Mouse (Mus musculus): ENCODE data around the gene Ddx51. TPM values are rescaled to one million over a fixed set of nuclear protein-coding genes. Genes with fewer than 3 reads are reported as not detected.

Ddx51 gene
- polyA plus RNA-seq (2014; fragmentation: Illumina TruSeq; extraction: RNeasy Lipid Tissue Mini Kit (QIAGEN cat#74804)): 9.6 TPM

DNA sequence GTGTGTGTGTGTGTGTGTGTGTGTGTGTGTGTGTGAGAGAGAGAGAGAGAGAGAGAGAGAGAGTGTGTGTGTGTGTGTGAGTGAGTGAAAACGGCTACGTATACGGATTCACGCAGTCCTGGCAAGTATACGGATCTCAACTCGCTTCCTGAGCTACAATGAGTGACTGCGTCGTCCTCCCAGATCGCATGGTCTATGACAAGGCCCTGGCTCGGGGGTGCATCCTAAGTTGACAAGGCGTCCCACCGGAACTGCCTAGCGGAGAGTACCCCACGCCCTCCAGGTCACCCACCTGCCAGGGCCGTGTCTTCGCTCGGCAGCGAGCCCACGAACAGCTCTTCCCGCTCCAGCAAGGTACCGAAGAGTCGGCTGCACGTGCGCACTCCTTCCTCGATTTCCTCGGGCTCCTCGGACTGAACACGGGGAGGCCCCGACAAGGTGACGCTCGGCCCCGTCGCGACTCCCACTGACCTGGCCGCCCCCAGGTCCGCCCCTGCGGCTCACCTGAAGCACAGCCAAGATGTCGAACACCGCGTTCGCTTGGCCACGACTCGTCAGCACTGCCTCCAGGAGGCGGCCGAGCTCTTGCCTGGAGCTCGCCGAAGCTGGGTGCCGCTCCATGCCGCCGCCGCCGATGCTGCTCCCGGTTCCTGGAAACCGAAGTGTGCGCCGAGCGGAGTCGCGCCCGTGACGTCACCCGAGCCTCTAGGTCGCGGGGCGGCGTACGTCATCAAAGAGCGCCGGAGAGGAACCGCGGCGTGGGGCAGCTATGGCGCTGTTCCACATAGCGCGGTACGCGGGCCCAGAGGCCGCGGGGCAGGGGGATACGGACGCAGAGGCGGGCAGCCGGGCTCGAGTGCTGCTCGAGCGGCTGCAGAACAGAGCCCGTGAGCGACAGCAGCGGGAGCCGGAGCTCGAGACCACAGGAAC is at the start of gene Ddx51, which contains the start of gene Noc4l:
Gene Ddx51 (plus strand): TSS at position 733 of the 930 bp plus-strand sequence.
Gene Noc4l (minus strand): TSS at position 699 of the 930 bp plus-strand sequence.

Other genes starting within 250 kb of the Ddx51 start
- 5.4 TPM for gene Fbrsl1, start 204.9 kb upstream of the Ddx51 start, polyA plus RNA-seq (2014; fragmentation: Illumina TruSeq; extraction: RNeasy Lipid Tissue Mini Kit (QIAGEN cat#74804))
- gene Galnt9, start 109.1 kb upstream of the Ddx51 start, polyA plus RNA-seq (2014; fragmentation: Illumina TruSeq; extraction: RNeasy Lipid Tissue Mini Kit (QIAGEN cat#74804)): not detected
- 3.1 TPM for gene Noc4l, start within 50 bp of the Ddx51 start, polyA plus RNA-seq (2014; fragmentation: Illumina TruSeq; extraction: RNeasy Lipid Tissue Mini Kit (QIAGEN cat#74804))
- 31.2 TPM for gene Ep400, start 117.3 kb downstream of the Ddx51 start, polyA plus RNA-seq (2014; fragmentation: Illumina TruSeq; extraction: RNeasy Lipid Tissue Mini Kit (QIAGEN cat#74804))
- not detected for gene Pus1, start 127.2 kb downstream of the Ddx51 start, polyA plus RNA-seq (2014; fragmentation: Illumina TruSeq; extraction: RNeasy Lipid Tissue Mini Kit (QIAGEN cat#74804))
- 7.8 TPM for gene Ulk1, start 156.6 kb downstream of the Ddx51 start, polyA plus RNA-seq (2014; fragmentation: Illumina TruSeq; extraction: RNeasy Lipid Tissue Mini Kit (QIAGEN cat#74804))
- 36.3 TPM for gene Hscb, start 186.3 kb downstream of the Ddx51 start, polyA plus RNA-seq (2014; fragmentation: Illumina TruSeq; extraction: RNeasy Lipid Tissue Mini Kit (QIAGEN cat#74804))
- gene Chek2, start 186.5 kb downstream of the Ddx51 start, polyA plus RNA-seq (2014; fragmentation: Illumina TruSeq; extraction: RNeasy Lipid Tissue Mini Kit (QIAGEN cat#74804)): 18.9 TPM
- gene Ttc28, start 226.4 kb downstream of the Ddx51 start, polyA plus RNA-seq (2014; fragmentation: Illumina TruSeq; extraction: RNeasy Lipid Tissue Mini Kit (QIAGEN cat#74804)): 9.8 TPM

All from ovary, adult 10 weeks (tissue).